Mouse (Mus musculus) skeletal muscle tissue, adult 2 months (tissue): ENCODE results near the gene Vmn1r4.

Experiments used
- DNase-seq: peaks from one replicate; pipeline ENCODE4 v3.0.0-alpha.2; 2012; ENCODE audit warnings: low read depth, low spot score

Gene Vmn1r4

GRCm38 (mm10) chr6:56923726-56924707 is at the start of gene Vmn1r4, which contains the start of gene Nt5c3:
Gene Vmn1r4 (plus strand): TSS chr6:56924015.
Gene Nt5c3 (minus strand): TSS chr6:56923932.
- DNase-seq, result peak; percentile 92

GRCm38 (mm10) chr6:56876870-56877269 is 46.9 kb upstream of the Vmn1r4 start:
- DNase-seq, result no peak

- DNase-seq, result no peak
These were observed 45.8 kb upstream of the Vmn1r4 start for GRCm38 (mm10) chr6:56877985-56878384.

- no peak for DNase-seq
These were observed 44.4 kb upstream of the Vmn1r4 start for GRCm38 (mm10) chr6:56879352-56879955.

GRCm38 (mm10) chr6:56888561-56888960 is 35.3 kb upstream of the Vmn1r4 start:
- DNase-seq, result peak; percentile 62

- no peak for DNase-seq
These were observed 33.1 kb upstream of the Vmn1r4 start for GRCm38 (mm10) chr6:56890762-56891161.

GRCm38 (mm10) chr6:56899601-56900000 is 24.2 kb upstream of the Vmn1r4 start:
- peak; percentile 89 for DNase-seq

- DNase-seq, result no peak
These were observed 22.5 kb upstream of the Vmn1r4 start for GRCm38 (mm10) chr6:56901336-56901735.

- peak; percentile 89 for DNase-seq
These were observed 21.9 kb upstream of the Vmn1r4 start for GRCm38 (mm10) chr6:56901824-56902386.

- DNase-seq, result no peak
These were observed 21.0 kb upstream of the Vmn1r4 start for GRCm38 (mm10) chr6:56902606-56903520.

- no peak for DNase-seq
These were observed 20.0 kb upstream of the Vmn1r4 start for GRCm38 (mm10) chr6:56903831-56904230.

GRCm38 (mm10) chr6:56904330-56904729 is 19.5 kb upstream of the Vmn1r4 start:
- no peak for DNase-seq

- DNase-seq, result no peak
These were observed 18.8 kb upstream of the Vmn1r4 start for GRCm38 (mm10) chr6:56904982-56905381.

GRCm38 (mm10) chr6:56905486-56905885 is 18.3 kb upstream of the Vmn1r4 start:
- no peak for DNase-seq

- no peak for DNase-seq
These were observed 17.5 kb upstream of the Vmn1r4 start for GRCm38 (mm10) chr6:56906121-56906846.

- DNase-seq, result no peak
These were observed 15.8 kb upstream of the Vmn1r4 start for GRCm38 (mm10) chr6:56907973-56908372.

GRCm38 (mm10) chr6:56908397-56908796 is 15.4 kb upstream of the Vmn1r4 start:
- DNase-seq, result no peak

GRCm38 (mm10) chr6:56908912-56909311 is 14.9 kb upstream of the Vmn1r4 start:
- DNase-seq, result peak; percentile 52

- no peak for DNase-seq
These were observed 12.9 kb upstream of the Vmn1r4 start for GRCm38 (mm10) chr6:56910910-56911309.

- DNase-seq, result no peak
These were observed 10.5 kb upstream of the Vmn1r4 start for GRCm38 (mm10) chr6:56913092-56913858.
